Mouse (Mus musculus): ENCODE results near the gene Ccni. TPM values are rescaled to one million over a fixed set of nuclear protein-coding genes. Genes with fewer than 3 reads are reported as not detected.
A peak's percentile ranks its signal among the peaks of the same experiment; 100 is the strongest.

Ccni gene
- polyA plus RNA-seq, 1 experiment = 8.2 TPM

DNA sequence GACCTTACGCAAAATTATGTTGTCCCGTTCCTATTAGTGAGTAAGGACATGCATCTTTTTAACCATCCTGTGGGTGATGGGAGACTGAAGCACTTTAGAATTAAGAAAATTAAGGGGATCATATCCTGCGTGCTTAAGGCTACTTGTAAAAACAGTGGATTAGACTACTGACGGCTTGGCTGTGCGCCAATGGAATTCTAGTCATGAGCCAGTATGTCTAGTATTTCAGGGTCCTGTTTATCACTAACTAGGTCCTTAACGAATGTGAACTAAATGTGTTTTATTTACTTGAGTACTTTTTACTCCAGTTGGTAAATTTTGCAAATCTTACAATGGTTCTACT, 682 bp upstream of the Ccni start:
- peaks cover 29% of the 10 kb centered on the region for H3K4me1 ChIP-seq (ENCODE audit: control insufficient read depth)
- H3K9me3 ChIP-seq (ENCODE audit: control insufficient read depth, low read length) = no peaks in the 10 kb centered on the region
- peaks cover 10% of the 10 kb centered on the region for H3K36me3 ChIP-seq (ENCODE audit: control insufficient read depth)
- TF ChIP-seq TAL1 (IDR thresholded peaks at IDR 0.05; ENCODE audit: low read length) (no peak), GATA1 (IDR thresholded peaks at IDR 0.05; ENCODE audit: low read length) (no peak)
- H3K4me3 ChIP-seq (replicated peaks) = peak overlapping the region; percentile 87
- H3K27me3 ChIP-seq (ENCODE audit: control insufficient read depth) = no peaks in the 10 kb centered on the region

DNA sequence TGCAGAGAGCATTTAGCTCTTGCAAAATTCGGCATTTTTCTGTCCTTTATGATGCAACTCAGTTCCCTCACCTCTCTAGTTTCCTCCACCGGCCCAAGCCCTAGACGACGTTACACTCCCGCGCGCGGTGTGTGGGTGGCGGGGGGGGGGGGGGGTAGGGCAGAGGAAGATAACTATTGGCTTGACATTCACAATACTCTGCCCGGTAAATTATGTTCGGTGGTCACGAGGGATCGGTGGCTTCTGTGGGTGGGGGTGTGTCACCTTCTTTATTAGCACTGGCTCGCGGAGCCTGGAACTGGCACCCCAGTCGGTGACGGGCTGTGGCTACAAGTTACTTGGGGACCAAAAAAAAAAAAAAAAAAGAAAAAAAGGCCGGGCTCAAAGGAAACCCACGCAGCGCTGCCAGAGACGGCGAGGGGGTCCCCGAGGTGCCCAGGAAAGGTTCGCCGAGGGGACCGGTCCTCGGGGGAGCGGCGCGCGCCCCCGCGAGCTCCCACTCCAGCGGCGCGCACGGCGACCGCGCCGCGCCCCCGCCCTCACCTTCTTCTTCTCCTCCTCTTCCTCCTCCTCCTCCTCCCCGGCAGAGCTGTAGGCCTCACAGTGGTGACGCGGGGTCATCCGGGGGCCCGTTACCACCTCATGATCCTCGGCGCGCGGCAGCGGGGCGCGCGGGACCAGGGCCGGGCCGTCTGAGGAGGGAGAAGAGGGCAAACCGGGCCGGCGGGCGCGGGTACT, 755 bp downstream of the Ccni start:
- no peak for TF ChIP-seq GATA1 (IDR thresholded peaks at IDR 0.05; ENCODE audit: low read length)
- Histone ChIP-seq H3K9me3 (ENCODE audit: control insufficient read depth, low read length) (no peaks in the 10 kb centered on the region), H3K4me3 (replicated peaks) (peak overlapping the region; percentile 87), H3K27me3 (ENCODE audit: control insufficient read depth) (no peaks in the 10 kb centered on the region), H3K4me1 (ENCODE audit: control insufficient read depth) (peaks cover 29% of the 10 kb centered on the region), H3K36me3 (ENCODE audit: control insufficient read depth) (peaks cover 24% of the 10 kb centered on the region)

DNA sequence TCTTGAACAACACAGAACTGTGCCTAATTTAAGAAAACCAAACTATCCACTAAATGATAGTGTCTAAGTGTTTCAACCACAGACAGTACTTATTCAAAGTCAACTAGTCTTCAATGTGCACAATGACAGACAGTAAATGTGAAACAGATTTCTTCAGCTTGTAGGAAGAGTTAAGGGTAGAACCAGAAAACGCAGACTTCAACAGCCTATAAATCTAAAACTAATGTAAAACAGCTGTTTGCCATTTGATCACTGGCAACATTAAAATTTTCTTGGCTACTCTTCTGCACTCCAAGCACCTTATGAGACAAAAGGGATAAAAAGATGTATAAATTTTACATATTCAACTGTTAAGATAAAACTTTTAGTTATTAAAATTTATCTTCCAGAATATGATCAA, 5.1 kb downstream of the Ccni start:
- Histone ChIP-seq H3K36me3 (ENCODE audit: control insufficient read depth) (peaks cover 64% of the 10 kb centered on the region), H3K27me3 (ENCODE audit: control insufficient read depth) (no peaks in the 10 kb centered on the region), H3K4me3 (replicated peaks) (no peak overlapping the region), H3K9me3 (ENCODE audit: control insufficient read depth, low read length) (no peaks in the 10 kb centered on the region), H3K4me1 (ENCODE audit: control insufficient read depth) (peaks cover 20% of the 10 kb centered on the region)
- TF ChIP-seq GATA1 (IDR thresholded peaks at IDR 0.05; ENCODE audit: low read length) = no peak
- TF ChIP-seq TAL1 (IDR thresholded peaks at IDR 0.05; ENCODE audit: low read length) = no peak

GRCm38 (mm10) chr5:93198232-93198631, 8.1 kb downstream of the Ccni start:
- peaks cover 74% of the 10 kb centered on the region for H3K36me3 ChIP-seq (ENCODE audit: control insufficient read depth)
- H3K9me3 ChIP-seq (ENCODE audit: control insufficient read depth, low read length) = no peaks in the 10 kb centered on the region
- no peak overlapping the region for H3K4me3 ChIP-seq (replicated peaks)
- TF ChIP-seq TAL1 (IDR thresholded peaks at IDR 0.05; ENCODE audit: low read length) (no peak), GATA1 (IDR thresholded peaks at IDR 0.05; ENCODE audit: low read length) (no peak)
- peaks cover 4% of the 10 kb centered on the region for H3K4me1 ChIP-seq (ENCODE audit: control insufficient read depth)
- no peaks in the 10 kb centered on the region for H3K27me3 ChIP-seq (ENCODE audit: control insufficient read depth)

- no peaks in the 10 kb centered on the region for H3K4me1 ChIP-seq (ENCODE audit: control insufficient read depth)
- peaks cover 74% of the 10 kb centered on the region for H3K36me3 ChIP-seq (ENCODE audit: control insufficient read depth)
- H3K4me3 ChIP-seq (replicated peaks) = no peak overlapping the region
- TF ChIP-seq GATA1 (IDR thresholded peaks at IDR 0.05; ENCODE audit: low read length) = no peak
- TF ChIP-seq TAL1 (IDR thresholded peaks at IDR 0.05; ENCODE audit: low read length) = no peak
- no peaks in the 10 kb centered on the region for H3K27me3 ChIP-seq (ENCODE audit: control insufficient read depth)
- no peaks in the 10 kb centered on the region for H3K9me3 ChIP-seq (ENCODE audit: control insufficient read depth, low read length)
Measured at GRCm38 (mm10) chr5:93190428-93190827, 15.9 kb downstream of the Ccni start.

DNA sequence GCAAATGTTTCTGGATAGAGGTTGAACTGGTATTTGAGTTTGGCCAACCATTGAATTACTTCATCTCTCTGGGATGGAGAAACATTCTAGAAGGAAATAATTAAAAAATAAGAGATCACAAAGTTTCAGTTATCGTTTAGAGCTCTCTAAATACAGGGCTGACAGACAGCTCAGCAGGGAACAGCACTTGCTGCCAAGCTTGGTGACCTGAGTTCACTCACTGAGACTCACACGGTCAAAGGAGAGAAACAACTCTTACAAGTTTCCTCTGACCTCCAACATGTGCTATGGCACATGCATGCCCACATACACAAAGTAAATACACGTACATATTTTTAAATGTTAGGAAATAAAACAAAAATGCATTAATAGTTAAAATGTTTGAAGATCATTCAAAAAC, 16.7 kb downstream of the Ccni start:
- no peak overlapping the region for H3K4me3 ChIP-seq (replicated peaks)
- peaks cover 81% of the 10 kb centered on the region for H3K36me3 ChIP-seq (ENCODE audit: control insufficient read depth)
- TF ChIP-seq TAL1 (IDR thresholded peaks at IDR 0.05; ENCODE audit: low read length) (no peak), GATA1 (IDR thresholded peaks at IDR 0.05; ENCODE audit: low read length) (no peak)
- H3K27me3 ChIP-seq (ENCODE audit: control insufficient read depth) = no peaks in the 10 kb centered on the region
- H3K9me3 ChIP-seq (ENCODE audit: control insufficient read depth, low read length) = no peaks in the 10 kb centered on the region
- H3K4me1 ChIP-seq (ENCODE audit: control insufficient read depth) = no peaks in the 10 kb centered on the region

GRCm38 (mm10) chr5:93184548-93184947, 21.7 kb downstream of the Ccni start:
- Histone ChIP-seq H3K4me3 (replicated peaks) (no peak overlapping the region), H3K9me3 (ENCODE audit: control insufficient read depth, low read length) (no peaks in the 10 kb centered on the region), H3K36me3 (ENCODE audit: control insufficient read depth) (peaks cover 90% of the 10 kb centered on the region), H3K27me3 (ENCODE audit: control insufficient read depth) (no peaks in the 10 kb centered on the region), H3K4me1 (ENCODE audit: control insufficient read depth) (no peaks in the 10 kb centered on the region)
- TF ChIP-seq TAL1 (IDR thresholded peaks at IDR 0.05; ENCODE audit: low read length) (no peak), GATA1 (IDR thresholded peaks at IDR 0.05; ENCODE audit: low read length) (no peak)

DNA sequence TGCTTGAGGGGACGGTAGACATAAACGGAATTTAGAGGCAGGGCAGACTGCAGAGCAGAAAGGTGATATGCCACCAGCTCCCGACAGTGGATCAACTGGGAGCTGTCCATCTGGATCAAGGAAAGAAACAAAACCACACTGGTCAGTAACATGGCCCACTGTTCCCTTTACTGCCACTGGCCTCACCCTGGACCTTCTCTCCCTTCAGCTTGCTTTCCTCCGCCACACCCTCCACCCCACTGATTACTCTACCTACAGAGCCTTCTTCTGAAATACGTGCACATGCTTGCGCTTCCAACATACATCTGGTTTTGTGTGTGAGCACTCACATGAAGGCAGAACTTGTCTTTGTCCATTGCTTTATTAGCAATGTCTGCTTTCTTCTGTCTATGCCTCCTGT, 23.0 kb downstream of the Ccni start:
- Histone ChIP-seq H3K4me1 (ENCODE audit: control insufficient read depth) (no peaks in the 10 kb centered on the region), H3K4me3 (replicated peaks) (no peak overlapping the region), H3K9me3 (ENCODE audit: control insufficient read depth, low read length) (no peaks in the 10 kb centered on the region), H3K36me3 (ENCODE audit: control insufficient read depth) (peaks cover 87% of the 10 kb centered on the region), H3K27me3 (ENCODE audit: control insufficient read depth) (no peaks in the 10 kb centered on the region)
- TF ChIP-seq GATA1 (IDR thresholded peaks at IDR 0.05; ENCODE audit: low read length) = no peak
- no peak for TF ChIP-seq TAL1 (IDR thresholded peaks at IDR 0.05; ENCODE audit: low read length)

- Histone ChIP-seq H3K27me3 (ENCODE audit: control insufficient read depth) (no peaks in the 10 kb centered on the region), H3K4me3 (replicated peaks) (no peak overlapping the region), H3K4me1 (ENCODE audit: control insufficient read depth) (no peaks in the 10 kb centered on the region), H3K36me3 (ENCODE audit: control insufficient read depth) (peaks cover 65% of the 10 kb centered on the region), H3K9me3 (ENCODE audit: control insufficient read depth, low read length) (no peaks in the 10 kb centered on the region)
- TF ChIP-seq GATA1 (IDR thresholded peaks at IDR 0.05; ENCODE audit: low read length) = no peak
- TF ChIP-seq TAL1 (IDR thresholded peaks at IDR 0.05; ENCODE audit: low read length) = no peak
Measured at GRCm38 (mm10) chr5:93180252-93180651, 26.0 kb downstream of the Ccni start.

DNA sequence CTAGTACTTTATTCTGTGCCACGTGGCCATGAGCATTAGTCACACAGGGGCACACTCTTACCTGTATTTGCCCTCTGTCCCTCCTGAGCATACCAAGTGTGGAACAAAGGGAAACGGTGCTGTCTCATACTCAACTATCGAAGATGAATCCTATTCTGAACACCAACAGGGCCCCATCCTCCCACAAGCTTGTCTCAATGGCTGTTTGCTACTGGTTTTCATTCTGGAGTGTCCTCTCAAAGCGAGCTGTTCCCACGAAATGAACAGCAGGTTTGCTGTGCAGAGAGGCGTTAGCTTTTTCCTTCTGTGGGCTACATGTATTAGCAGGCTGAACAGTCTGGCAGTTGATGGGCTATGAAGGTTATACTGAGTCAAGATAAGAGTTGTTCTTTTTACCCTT, 27.7 kb downstream of the Ccni start:
- H3K36me3 ChIP-seq (ENCODE audit: control insufficient read depth) = peaks cover 59% of the 10 kb centered on the region
- H3K4me1 ChIP-seq (ENCODE audit: control insufficient read depth) = no peaks in the 10 kb centered on the region
- TF ChIP-seq TAL1 (IDR thresholded peaks at IDR 0.05; ENCODE audit: low read length) (no peak), GATA1 (IDR thresholded peaks at IDR 0.05; ENCODE audit: low read length) (no peak)

More for the DNA sequence above, 27.7 kb downstream of the Ccni start:
- Histone ChIP-seq H3K9me3 (ENCODE audit: control insufficient read depth, low read length) (no peaks in the 10 kb centered on the region), H3K4me3 (replicated peaks) (no peak overlapping the region), H3K27me3 (ENCODE audit: control insufficient read depth) (no peaks in the 10 kb centered on the region)
